Mouse (Mus musculus) MEL (cell line): ENCODE measurements around the gene Nrip1. TPM values are rescaled to one million over a fixed set of nuclear protein-coding genes. Genes with fewer than 3 reads are reported as not detected.
A peak's percentile ranks its signal among the peaks of the same experiment; 100 is the strongest.

Experiments
- DNase-seq: peaks from one replicate; pipeline ENCODE4 v3.0.0; 2011; ENCODE audit warnings: low read depth, low spot score
- H3K27ac ChIP-seq: 2 replicates; pipeline ENCODE4 v1.5.1; 2012; ENCODE audit warnings: low read depth, mild to moderate bottlenecking, control low read depth, low read length, moderate library complexity; ENCODE audit not compliant: control insufficient read depth
- H3K27me3 ChIP-seq, 2 experiments: fragments of 150-350 bp in 1 of 2; sonication (generic) in 1 of 2; 2 replicates each; pipeline ENCODE4 v1.6.1; 2012; ENCODE audit warnings: low read length in 2 of 2, mild to moderate bottlenecking in 2 of 2, improper control_type of control experiment in 1 of 2, moderate library complexity in 1 of 2; ENCODE audit not compliant: insufficient read depth in 2 of 2, control insufficient read depth in 1 of 2
- H3K36me3 ChIP-seq, 2 experiments: 2 replicates each; pipeline ENCODE4 v1.6.1; 2012 to 2014; ENCODE audit warnings: low read length in 2 of 2, improper control_type of control experiment in 1 of 2, inconsistent platforms in 1 of 2, mild to moderate bottlenecking in 1 of 2; ENCODE audit not compliant: insufficient read depth in 2 of 2, control insufficient read depth in 1 of 2
- H3K4me1 ChIP-seq, 2 experiments: fragments of 150-350 bp in 1 of 2; sonication (generic) in 1 of 2; 2 replicates each; pipeline ENCODE4 v1.6.1; 2012; ENCODE audit warnings: low read length in 2 of 2, improper control_type of control experiment in 1 of 2, mild to moderate bottlenecking in 1 of 2; ENCODE audit not compliant: insufficient read depth in 2 of 2, control insufficient read depth in 1 of 2
- H3K4me3 ChIP-seq, 2 experiments: fragments of 150-350 bp in 1 of 2; sonication (generic) in 1 of 2; 2 replicates each; pipeline ENCODE4 v1.5.1; 2012; ENCODE audit warnings: low read depth in 2 of 2, low read length in 2 of 2, mild to moderate bottlenecking in 2 of 2, moderate library complexity in 2 of 2, control low read depth in 1 of 2, improper control_type of control experiment in 1 of 2; ENCODE audit not compliant: control insufficient read depth in 1 of 2, insufficient read depth in 1 of 2
- H3K79me2 ChIP-seq: 2 replicates; pipeline ENCODE4 v1.6.1; 2012; ENCODE audit warnings: mild to moderate bottlenecking, low read length, moderate library complexity; ENCODE audit not compliant: control insufficient read depth, poor library complexity, insufficient read depth
- H3K9ac ChIP-seq: 2 replicates; pipeline ENCODE4 v1.6.1; 2012; ENCODE audit warnings: low read depth, mild to moderate bottlenecking, control low read depth, low read length, moderate library complexity; ENCODE audit not compliant: control insufficient read depth, poor library complexity, severe bottlenecking
- H3K9me3 ChIP-seq: fragments of 150-350 bp; sonication (generic); replicated peaks from 2 replicates; pipeline ENCODE4 v1.6.1; 2012; ENCODE audit warnings: mild to moderate bottlenecking, low read length, improper control_type of control experiment, moderate library complexity; ENCODE audit not compliant: insufficient read depth
- EP300 ChIP-seq, 2 experiments: IDR thresholded peaks; 2 replicates each; pipeline ENCODE4 v1.6.1; 2011; ENCODE audit warnings: improper control_type of control experiment in 2 of 2, low read length in 2 of 2, low read depth in 1 of 2, mild to moderate bottlenecking in 1 of 2
- JUND ChIP-seq: IDR thresholded peaks from 2 replicates; pipeline ENCODE4 v1.6.1; 2011; ENCODE audit warnings: low read depth, mild to moderate bottlenecking, improper control_type of control experiment, low read length
- MAFK ChIP-seq: IDR thresholded peaks from 2 replicates; pipeline ENCODE4 v1.6.1; 2011; ENCODE audit warnings: low read depth, mild to moderate bottlenecking, low read length, improper control_type of control experiment, borderline replicate concordance
- MAX ChIP-seq: IDR thresholded peaks from 2 replicates; pipeline ENCODE4 v1.6.1; 2011; ENCODE audit warnings: low read length, improper control_type of control experiment
- MAZ ChIP-seq: IDR thresholded peaks from 2 replicates; pipeline ENCODE4 v1.6.1; 2012; ENCODE audit warnings: low read depth, mild to moderate bottlenecking, inconsistent platforms, low read length, improper control_type of control experiment
- MEF2A ChIP-seq: IDR thresholded peaks from 2 replicates; pipeline ENCODE4 v1.6.1; 2014; ENCODE audit warnings: low read depth, mild to moderate bottlenecking, inconsistent platforms, low read length, improper control_type of control experiment; ENCODE audit not compliant: poor library complexity, insufficient replicate concordance, severe bottlenecking; ENCODE audit errors: extremely low read depth
- MXI1 ChIP-seq: IDR thresholded peaks from 2 replicates; pipeline ENCODE4 v1.6.1; 2011; ENCODE audit warnings: mild to moderate bottlenecking, low read depth, low read length, improper control_type of control experiment
- NELFE ChIP-seq: IDR thresholded peaks from 2 replicates; pipeline ENCODE4 v1.6.1; 2011; ENCODE audit warnings: low read depth, low read length, improper control_type of control experiment
- RCOR1 ChIP-seq: IDR thresholded peaks from 2 replicates; pipeline ENCODE4 v1.6.1; 2012; ENCODE audit warnings: low read depth, mild to moderate bottlenecking, inconsistent platforms, low read length, improper control_type of control experiment
- UBTF ChIP-seq: IDR thresholded peaks from 2 replicates; pipeline ENCODE4 v1.6.1; 2012; ENCODE audit warnings: low read depth, mild to moderate bottlenecking, inconsistent platforms, low read length, improper control_type of control experiment, moderate library complexity, borderline replicate concordance; ENCODE audit not compliant: insufficient read depth
- ZMIZ1 ChIP-seq: IDR thresholded peaks from 2 replicates; pipeline ENCODE4 v1.6.1; 2012; ENCODE audit warnings: low read depth, mild to moderate bottlenecking, inconsistent platforms, low read length, improper control_type of control experiment, moderate library complexity
- polyA plus RNA-seq, 2 experiments: library from polyadenylated mRNA; stranded (reverse) in 1 of 2; unstranded in 1 of 2; fragments of >175 nt in 1 of 2; fragments of >200 nt in 1 of 2; gene quantifications; 2 replicates each; pipeline versions ENCODE4 v1.2.1 to v1.2.4; 2012; ENCODE audit warnings: low replicate concordance in 2 of 2, low read depth in 1 of 2; ENCODE audit not compliant: insufficient read length in 2 of 2, insufficient read depth in 1 of 2, missing spikeins in 1 of 2
- total RNA-seq: library from RNA; depleted of rRNA; stranded (reverse); fragments of 300-350 nt; gene quantifications from 2 replicates; pipeline ENCODE4 v1.2.3, GENCODE M21; 2012

Gene Nrip1
- total and polyA plus RNA-seq, 3 experiments = 13.6 to 42.6 (median 21.1) TPM

DNA sequence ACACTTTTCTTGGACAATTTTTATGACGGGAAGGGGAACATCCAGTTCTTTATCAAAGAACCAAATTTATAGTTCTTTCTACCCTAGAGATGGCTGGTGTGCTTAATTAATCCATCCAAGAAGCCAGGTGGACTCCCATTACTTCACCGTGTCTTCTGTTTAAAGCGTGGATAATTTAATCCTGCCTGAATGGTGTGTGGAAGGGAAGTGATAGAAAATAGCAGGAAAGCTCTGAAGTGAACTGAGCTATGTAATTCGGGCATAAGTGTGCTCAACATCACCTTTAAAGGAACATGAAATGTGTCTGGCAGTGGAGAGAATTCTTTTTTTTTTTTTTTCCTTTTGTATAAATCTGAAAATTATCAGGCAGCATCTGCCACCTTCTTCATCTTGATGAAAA is 12.4 kb upstream of the Nrip1 start:
- H3K4me3 ChIP-seq = no peak overlapping the region
- H3K9me3 ChIP-seq = no peaks in the 10 kb centered on the region
- TF ChIP-seq MEF2A (no peak), MAX (no peak), ZMIZ1 (no peak), UBTF (no peak), MAZ (no peak), MXI1 (no peak), RCOR1 (no peak), MAFK (no peak)
- H3K9ac ChIP-seq = no peak overlapping the region
- H3K4me1 ChIP-seq = no peaks in the 10 kb centered on the region
- peaks cover 0 to 2% of the 10 kb centered on the region in 2 experiments; a peak in 1 of 4 replicates for H3K27me3 ChIP-seq
- no peak overlapping the region for H3K27ac ChIP-seq
- DNase-seq = no peak
- no peaks in the 10 kb centered on the region for H3K36me3 ChIP-seq
- no peaks in the 10 kb centered on the region for H3K79me2 ChIP-seq

DNA sequence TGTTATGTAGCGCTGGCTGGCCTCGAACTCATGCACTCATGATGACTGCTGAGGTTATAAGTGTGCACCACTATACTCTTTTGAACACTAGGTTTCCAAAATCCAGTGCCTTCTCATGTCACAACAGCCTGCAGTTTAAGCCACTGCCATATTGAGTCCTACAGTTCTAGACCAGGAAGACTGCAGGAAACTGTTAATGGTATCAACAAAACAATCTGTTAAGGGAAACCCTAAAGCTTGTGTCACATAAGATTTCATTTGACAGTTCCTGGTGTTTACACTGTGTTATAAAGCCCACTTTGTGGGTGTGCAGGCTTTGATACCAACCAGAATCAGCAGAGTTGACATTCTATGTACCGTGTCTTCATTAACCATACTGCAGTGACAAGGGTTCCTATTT is 3.6 kb upstream of the Nrip1 start:
- Histone ChIP-seq H3K27ac (no peak overlapping the region), H3K27me3 (no peaks in the 10 kb centered on the region; a peak in 1 of 4 replicates), H3K4me1 (peaks cover 0 to 4% of the 10 kb centered on the region in 2 experiments; a peak in 1 of 4 replicates), H3K4me3 (no peak overlapping the region), H3K9ac (no peak overlapping the region), H3K36me3 (no peaks in the 10 kb centered on the region), H3K9me3 (no peaks in the 10 kb centered on the region), H3K79me2 (peaks cover 6% of the 10 kb centered on the region)
- TF ChIP-seq NELFE = no peak
- TF ChIP-seq EP300 (IDR thresholded peaks at IDR 0.05; ENCODE audit: low read depth in 1 of 2, low read length in 2 of 2) = peak in 1 of 2 experiments; percentile 17; a peak in 1 of 4 replicates
- DNase-seq = no peak

DNA sequence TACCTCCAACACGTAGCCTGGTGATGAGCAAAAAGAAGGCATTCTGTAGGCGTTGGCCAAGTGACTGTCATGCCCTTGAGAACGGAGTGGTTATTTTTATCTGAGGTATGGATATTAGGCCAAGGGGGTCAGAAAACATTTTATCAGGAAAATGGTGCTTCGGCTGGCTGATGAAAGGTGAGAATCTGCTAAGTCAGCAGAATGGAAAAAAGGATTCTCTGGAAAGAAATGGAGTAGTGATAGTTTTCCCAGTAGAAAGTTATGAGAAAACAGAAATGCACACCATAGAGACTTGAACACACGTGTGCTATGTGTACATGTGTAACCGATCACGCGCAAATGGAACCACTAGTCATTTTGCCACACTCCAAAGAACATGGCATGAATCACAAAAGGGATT is 3.0 kb upstream of the Nrip1 start:
- no peak overlapping the region for H3K9ac ChIP-seq
- H3K27ac ChIP-seq = no peak overlapping the region
- no peaks in the 10 kb centered on the region for H3K36me3 ChIP-seq
- no peak for TF ChIP-seq JUND
- peak; percentile 62; the same call in 1 of the 2 replicates for TF ChIP-seq MAFK
- TF ChIP-seq, all 39 proteins: peak for 1
- no peak overlapping the region for H3K4me3 ChIP-seq
- H3K4me1 ChIP-seq = peaks cover 0 to 4% of the 10 kb centered on the region in 2 experiments; a peak in 1 of 4 replicates
- no peaks in the 10 kb centered on the region; a peak in 1 of 4 replicates for H3K27me3 ChIP-seq
- peaks cover 12% of the 10 kb centered on the region for H3K79me2 ChIP-seq
- no peaks in the 10 kb centered on the region for H3K9me3 ChIP-seq
- DNase-seq = no peak
